ENCODE assay signal across 22 mouse cellular contexts in genomic region chr17:32335869-32336268, GRCm38 (mm10). TPM values are rescaled to one million over a fixed set of nuclear protein-coding genes. Genes with fewer than 3 reads are reported as not detected.
DNase-seq lines count a peak whose midpoint lies in the region; ATAC-seq and TF ChIP-seq lines count a peak whose summit lies in the region.
"Had no signal": no experiment of that assay in that cellular context is flagged by ENCODE, and none has a peak within 500 bp of the region (broad histone marks: within the 10 kb centered on the region; RNA-seq: fewer than 3 reads in every experiment).

No protein-coding gene starts in this region.

- peak; percentile 49; the same call in 1 of the 2 replicates for ATAC-seq in liver, postnatal 0 days
- no peak for ATAC-seq in liver, embryonic 11.5 days (replicated peaks; ENCODE audit: low FRiP score)
- ATAC-seq in megakaryocyte progenitor cell, adult 5-6 weeks (replicated peaks; ENCODE audit: poor library complexity) = 0 out of 2 replicates have a peak, but pooled peaks have one; percentile 26
- ATAC-seq in intestine, embryonic 15.5 days = no peak
- ATAC-seq: CD4-positive, CD25-positive, alpha-beta regulatory T cell, adult 4 months; forebrain, embryonic 15.5 days; hindbrain, embryonic 16.5 days; inflammation-experienced regulatory T-cells, adult 6 months had no signal

- peak; percentile 94 for DNase-seq in heart, adult 11 months
- DNase-seq in heart, postnatal 25 days (ENCODE audit: low spot score) = no peak
- DNase-seq in liver, postnatal 0 days = no peak
- no peak for DNase-seq in liver, embryonic 11.5 days (ENCODE audit: low spot score)
- DNase-seq in adrenal gland, postnatal 14 days = no peak
- DNase-seq: adrenal gland, postnatal 10 days; B cell, adult 2 months; cerebellum, adult 8-10 months; cerebellum, postnatal 14 days; gastrocnemius, postnatal 36 days; heart, adult 2 months; heart, postnatal 4 days had no signal

- no peak overlapping the region for H3K27ac ChIP-seq in liver, postnatal 0 days (ENCODE audit: low read depth)
- no peak overlapping the region for H3K27ac ChIP-seq in liver, embryonic 11.5 days (ENCODE audit: low read depth, low read length)
- no peak overlapping the region for H3K27ac ChIP-seq in intestine, embryonic 15.5 days
- H3K27ac ChIP-seq: embryonic facial prominence, embryonic 12.5 days; forebrain, embryonic 15.5 days; heart, adult 2 months; hindbrain, embryonic 12.5 days had no signal

- TF ChIP-seq EP300 in liver, postnatal 0 days (IDR thresholded peaks at IDR 0.05; ENCODE audit: low read depth) = no peak

- no peak overlapping the region for H3K9ac ChIP-seq in liver, postnatal 0 days (replicated peaks)
- no peak overlapping the region for H3K9ac ChIP-seq in liver, embryonic 11.5 days (ENCODE audit: low read depth, low read length)
- no peak overlapping the region for H3K9ac ChIP-seq in intestine, embryonic 15.5 days
- H3K9ac ChIP-seq: embryonic facial prominence, embryonic 12.5 days; forebrain, embryonic 15.5 days; heart, embryonic 12.5 days; hindbrain, embryonic 12.5 days had no signal

- 76% methylated on average over 2 of the region's 2 CpGs for WGBS in liver, postnatal 0 days (ENCODE audit: insufficient replicate concordance)
- 81% methylated on average over 2 of the region's 2 CpGs for WGBS in liver, embryonic 11.5 days
- WGBS in intestine, embryonic 15.5 days = 77% methylated on average over 2 of the region's 2 CpGs

- intact Hi-C loops in heart, postnatal 25 days (cut with DNase I) = no loop called here

- H3K36me3 ChIP-seq in liver, postnatal 0 days (replicated peaks; ENCODE audit: insufficient read depth, low read length) = peaks cover 68% of the 10 kb centered on the region
- H3K36me3 ChIP-seq in liver, embryonic 11.5 days (ENCODE audit: control insufficient read depth, insufficient read depth, low read length) = peaks cover 63% of the 10 kb centered on the region
- peaks cover 63% of the 10 kb centered on the region for H3K36me3 ChIP-seq in intestine, embryonic 15.5 days

- H3K4me1 ChIP-seq in liver, postnatal 0 days (ENCODE audit: insufficient read depth) = peaks cover 9% of the 10 kb centered on the region; the same call in 1 of the 2 replicates
- 0 out of 2 replicates have a peak, but pooled peaks cover 4% of the 10 kb centered on the region for H3K4me1 ChIP-seq in liver, embryonic 11.5 days (replicated peaks; ENCODE audit: control insufficient read depth, insufficient read depth, low read length)
- H3K4me1 ChIP-seq in intestine, embryonic 15.5 days (replicated peaks) = no peaks in the 10 kb centered on the region
- H3K4me1 ChIP-seq: embryonic facial prominence, embryonic 12.5 days; forebrain, embryonic 15.5 days; hindbrain, embryonic 12.5 days had no signal

- TF ChIP-seq CTCF in liver, postnatal 0 days (IDR thresholded peaks at IDR 0.05; ENCODE audit: low read depth) = no peak

- H3K4me2 ChIP-seq in liver, postnatal 0 days (ENCODE audit: low read depth, low read length) = no peak overlapping the region
- no peak overlapping the region for H3K4me2 ChIP-seq in liver, embryonic 11.5 days
- H3K4me2 ChIP-seq in intestine, embryonic 15.5 days (replicated peaks) = no peak overlapping the region
- H3K4me2 ChIP-seq: embryonic facial prominence, embryonic 12.5 days; forebrain, embryonic 15.5 days; heart, embryonic 12.5 days; hindbrain, embryonic 12.5 days had no signal

- H3K27me3 ChIP-seq in liver, postnatal 0 days (ENCODE audit: insufficient read depth, low read length) = no peaks in the 10 kb centered on the region
- H3K27me3 ChIP-seq in liver, embryonic 11.5 days (replicated peaks; ENCODE audit: control insufficient read depth, insufficient read depth, low read length) = no peaks in the 10 kb centered on the region
- H3K27me3 ChIP-seq in intestine, embryonic 15.5 days (replicated peaks) = no peaks in the 10 kb centered on the region
- H3K27me3 ChIP-seq: embryonic facial prominence, embryonic 12.5 days; forebrain, embryonic 15.5 days; heart, embryonic 12.5 days; hindbrain, embryonic 12.5 days had no signal

- no peaks in the 10 kb centered on the region for H3K9me3 ChIP-seq in liver, postnatal 0 days (ENCODE audit: low read length)
- no peaks in the 10 kb centered on the region for H3K9me3 ChIP-seq in liver, embryonic 11.5 days (ENCODE audit: control insufficient read depth, low read length)
- H3K9me3 ChIP-seq in intestine, embryonic 15.5 days = no peaks in the 10 kb centered on the region
- H3K9me3 ChIP-seq: embryonic facial prominence, embryonic 12.5 days; forebrain, embryonic 15.5 days; G1E; heart, embryonic 12.5 days; hindbrain, embryonic 12.5 days had no signal

- H3K4me3 ChIP-seq in liver, postnatal 0 days (ENCODE audit: low read depth, low read length) = no peak overlapping the region
- H3K4me3 ChIP-seq in liver, embryonic 11.5 days (ENCODE audit: low read depth, low read length) = no peak overlapping the region
- H3K4me3 ChIP-seq in intestine, embryonic 15.5 days (replicated peaks) = no peak overlapping the region
- H3K4me3 ChIP-seq: embryonic facial prominence, embryonic 12.5 days; forebrain, embryonic 15.5 days; heart, adult 2 months; heart, embryonic 12.5 days; hindbrain, embryonic 12.5 days had no signal

RNA-seq across cellular contexts. Expression of gene Akap8l, which starts 14.5 kb away (rescaled TPM):
- total RNA-seq in heart, postnatal 25 days (2021) = 10 to 100 TPM; 43.0 to 46.3 TPM
- polyA plus RNA-seq in liver, postnatal 0 days (2015; fragmentation: Nextera tagmentation; extraction: Ambion mirVana) = 21.5 and 23.8 TPM in 2 replicates
- polyA plus RNA-seq in liver, embryonic 11.5 days (2014; fragmentation: Nextera tagmentation; extraction: Ambion mirVana) = 61.4 and 74.3 TPM in 2 replicates
- 50.1 and 53.2 TPM in 2 replicates for total RNA-seq in megakaryocyte progenitor cell, adult 5-6 weeks (2015)
- 55.8 and 59.4 TPM in 2 replicates for total RNA-seq in megakaryocyte progenitor cell, adult 5-6 weeks (2017)
- 62.6 and 72.3 TPM in 2 replicates for polyA plus RNA-seq in intestine, embryonic 15.5 days (2015; fragmentation: Nextera tagmentation; extraction: Ambion mirVana)
- 85.5 and 95.0 TPM in 2 replicates for total RNA-seq in adrenal gland, postnatal 14 days (2021)

RNA-seq across cellular contexts. Expression of gene Akap8, which starts 14.8 kb away (rescaled TPM):
- total RNA-seq in heart, postnatal 25 days (2021) = 10 to 100 TPM; 37.2 to 51.5 TPM
- polyA plus RNA-seq in liver, postnatal 0 days (2015; fragmentation: Nextera tagmentation; extraction: Ambion mirVana) = 14.5 and 17.3 TPM in 2 replicates
- 54.9 and 60.9 TPM in 2 replicates for polyA plus RNA-seq in liver, embryonic 11.5 days (2014; fragmentation: Nextera tagmentation; extraction: Ambion mirVana)
- 64.1 and 76.7 TPM in 2 replicates for total RNA-seq in megakaryocyte progenitor cell, adult 5-6 weeks (2015)
- total RNA-seq in megakaryocyte progenitor cell, adult 5-6 weeks (2017) = 116 and 161 TPM in 2 replicates
- polyA plus RNA-seq in intestine, embryonic 15.5 days (2015; fragmentation: Nextera tagmentation; extraction: Ambion mirVana) = 83.2 and 85.6 TPM in 2 replicates
- total RNA-seq in adrenal gland, postnatal 14 days (2021) = 78.9 and 96.2 TPM in 2 replicates

RNA-seq across cellular contexts. Expression of gene Brd4, which starts 51.3 kb away (rescaled TPM):
- total RNA-seq in heart, postnatal 25 days (2021) = 10 to 100 TPM; 50.9 to 57.5 TPM
- polyA plus RNA-seq in liver, postnatal 0 days (2015; fragmentation: Nextera tagmentation; extraction: Ambion mirVana) = 20.2 and 20.7 TPM in 2 replicates
- polyA plus RNA-seq in liver, embryonic 11.5 days (2014; fragmentation: Nextera tagmentation; extraction: Ambion mirVana) = 84.6 and 97.6 TPM in 2 replicates
- total RNA-seq in megakaryocyte progenitor cell, adult 5-6 weeks (2015) = 99.3 and 115 TPM in 2 replicates
- total RNA-seq in megakaryocyte progenitor cell, adult 5-6 weeks (2017) = 10.5 and 16.2 TPM in 2 replicates
- 68.1 and 70.5 TPM in 2 replicates for polyA plus RNA-seq in intestine, embryonic 15.5 days (2015; fragmentation: Nextera tagmentation; extraction: Ambion mirVana)
- 110 and 118 TPM in 2 replicates for total RNA-seq in adrenal gland, postnatal 14 days (2021)

RNA-seq across cellular contexts. Expression of gene Wiz, which starts 53.4 kb away (rescaled TPM):
- 10 to 100 TPM; 18.1 to 20.2 TPM for total RNA-seq in heart, postnatal 25 days (2021)
- 2.7 and 3.2 TPM in 2 replicates for polyA plus RNA-seq in liver, postnatal 0 days (2015; fragmentation: Nextera tagmentation; extraction: Ambion mirVana)
- polyA plus RNA-seq in liver, embryonic 11.5 days (2014; fragmentation: Nextera tagmentation; extraction: Ambion mirVana) = 25.7 and 26.4 TPM in 2 replicates
- total RNA-seq in megakaryocyte progenitor cell, adult 5-6 weeks (2015) = 31.1 and 35.7 TPM in 2 replicates
- 4.0 and 5.1 TPM in 2 replicates for total RNA-seq in megakaryocyte progenitor cell, adult 5-6 weeks (2017)
- 24.6 and 24.7 TPM in 2 replicates for polyA plus RNA-seq in intestine, embryonic 15.5 days (2015; fragmentation: Nextera tagmentation; extraction: Ambion mirVana)
- total RNA-seq in adrenal gland, postnatal 14 days (2021) = 41.8 and 47.9 TPM in 2 replicates

Comparison
In these comparisons a context has a peak if more than half of its experiments do, and no peak if none do; other contexts are left out.
1. ATAC-seq: peak in liver, postnatal 0 days (single experiment) and megakaryocyte progenitor cell, adult 5-6 weeks (single experiment); none in liver, embryonic 11.5 days (single experiment) and intestine, embryonic 15.5 days (single experiment).